8 mouse cellular contexts compared by ENCODE assay signal in the genomic region with DNA sequence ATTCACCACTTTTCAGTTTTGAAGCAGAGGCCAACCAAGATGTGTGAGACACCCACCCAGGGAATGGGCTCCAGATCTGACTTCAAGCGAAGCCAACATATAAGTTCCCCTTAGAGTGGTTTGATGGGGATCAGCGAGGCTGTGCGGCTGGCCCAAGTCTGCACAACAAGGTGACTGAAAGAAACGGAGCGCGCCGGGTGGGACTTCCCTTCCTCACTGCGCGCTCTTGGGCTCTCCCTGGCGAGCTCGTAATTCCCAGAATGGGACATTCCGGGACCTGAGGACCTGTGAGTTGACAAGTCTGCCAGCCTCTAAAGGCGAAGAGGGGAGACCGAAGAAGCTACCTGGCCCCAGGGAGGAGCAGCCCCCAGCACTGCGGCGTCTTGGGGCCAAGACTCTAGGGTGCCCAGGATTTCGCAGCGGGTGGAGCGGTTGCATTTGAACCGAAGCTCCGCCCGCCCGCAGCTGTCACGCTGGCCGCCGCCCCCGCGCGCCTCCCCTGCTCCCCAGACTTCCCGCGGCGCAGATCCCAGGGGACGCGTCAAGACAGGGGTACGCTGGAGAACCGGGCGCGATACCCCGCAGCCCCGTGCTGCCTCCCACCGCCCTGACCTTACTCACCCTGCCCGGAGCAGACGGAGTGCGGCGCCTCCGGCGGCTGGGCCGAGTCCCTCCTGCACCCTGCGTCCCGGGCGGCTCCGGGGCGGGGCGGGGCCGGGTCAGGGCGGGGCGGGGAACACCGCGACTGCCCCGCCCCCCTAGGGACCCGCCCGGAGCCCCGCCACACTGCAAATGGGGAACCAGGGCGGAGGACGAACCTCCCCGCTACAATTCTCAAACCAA. TPM values are rescaled to one million over a fixed set of nuclear protein-coding genes. Genes with fewer than 3 reads are reported as not detected.
DNase-seq lines count a peak whose midpoint lies in the region; ATAC-seq and TF ChIP-seq lines count a peak whose summit lies in the region.

A gene (minus strand): TSS at position 440 of the 843 bp plus-strand sequence.

- in situ Hi-C loops in ES-E14 (cut with MboI; ENCODE audit: low sequenced_read_pairs in 2 of 2, unreplicated experiment in 2 of 2): no loop called here

- peaks cover 57% of the 10 kb centered on the region for H3K27me3 ChIP-seq in hindbrain, embryonic 12.5 days
- peaks cover 75% of the 10 kb centered on the region for H3K27me3 ChIP-seq in midbrain, embryonic 10.5 days (ENCODE audit: low read depth, poor library complexity, severe bottlenecking)

- no peak within 1 kb of the TSS for H3K27ac ChIP-seq in ES-E14 (ENCODE audit: insufficient read depth, low read depth, low read length, poor library complexity, severe bottlenecking)
- H3K27ac ChIP-seq in hindbrain, embryonic 12.5 days: no peak within 1 kb of the TSS
- peak within 1 kb of the TSS; percentile 68 for H3K27ac ChIP-seq in midbrain, embryonic 10.5 days (replicated peaks)

- intact Hi-C loops in left cerebral cortex, postnatal 25 days (cut with DNase I): loop anchor here (5.0 kb wide), 1 partner anchor 47 kb away; no protein-coding TSS in a partner anchor

- peak within 1 kb of the TSS; percentile 97 for H3K4me2 ChIP-seq in hindbrain, embryonic 12.5 days (replicated peaks)

- H3K9me3 ChIP-seq in ES-E14 (ENCODE audit: control insufficient read depth, insufficient read depth, low read depth, low read length): no peaks in the 10 kb centered on the region
- H3K9me3 ChIP-seq in hindbrain, embryonic 12.5 days (replicated peaks): no peaks in the 10 kb centered on the region
- no peaks in the 10 kb centered on the region for H3K9me3 ChIP-seq in midbrain, embryonic 10.5 days (replicated peaks)

- peak within 1 kb of the TSS; percentile 56; the same call in 1 of the 2 replicates for H3K9ac ChIP-seq in ES-E14 (ENCODE audit: insufficient read depth, low read depth, low read length, poor library complexity, severe bottlenecking)
- H3K9ac ChIP-seq in hindbrain, embryonic 12.5 days: peak within 1 kb of the TSS; percentile 53

- 1% methylated on average over 66 of the region's 66 CpGs for WGBS in hindbrain, embryonic 12.5 days
- under 1% methylated on average over 66 of the region's 66 CpGs for WGBS in midbrain, embryonic 10.5 days

- no peak for DNase-seq in ES-E14 (ENCODE audit: low read depth, low spot score)
- DNase-seq in adrenal gland, postnatal 4 days (ENCODE audit: low spot score in 2 of 2): peak; percentile 54 to 67
- peak; percentile 66 to 74 for DNase-seq in frontal cortex, postnatal 36 days (ENCODE audit: low spot score in 2 of 2)
- DNase-seq in left cerebral cortex, postnatal 25 days (ENCODE audit: low spot score in 2 of 2): peak; percentile 43 to 66
- DNase-seq in midbrain, embryonic 10.5 days (ENCODE audit: low spot score): peak; percentile 49
- peak; percentile 45 to 47 for DNase-seq in right cerebral cortex, postnatal 36 days (ENCODE audit: low spot score in 2 of 2)
- DNase-seq in cerebellum, adult 11 months: no peak

- H3K4me1 ChIP-seq in ES-E14 (ENCODE audit: control insufficient read depth in 2 of 2, insufficient read depth in 2 of 2, low read length in 2 of 2, poor library complexity in 1 of 2): peaks cover 0 to 17% of the 10 kb centered on the region in 2 experiments; a peak in 2 of 4 replicates
- H3K4me1 ChIP-seq in hindbrain, embryonic 12.5 days: peaks cover 19% of the 10 kb centered on the region
- peaks cover 22% of the 10 kb centered on the region for H3K4me1 ChIP-seq in midbrain, embryonic 10.5 days

- no peaks in the 10 kb centered on the region for H3K36me3 ChIP-seq in ES-E14 (ENCODE audit: control insufficient read depth, insufficient read depth, low read length, poor library complexity, severe bottlenecking)
- no peaks in the 10 kb centered on the region for H3K36me3 ChIP-seq in hindbrain, embryonic 12.5 days
- H3K36me3 ChIP-seq in midbrain, embryonic 10.5 days: no peaks in the 10 kb centered on the region

- H3K4me3 ChIP-seq in ES-E14 (ENCODE audit: insufficient read depth in 1 of 2, low read depth in 1 of 2, low read length in 2 of 2, poor library complexity in 1 of 2, severe bottlenecking in 1 of 2): peak within 1 kb of the TSS; percentile 80 to 88
- peak within 1 kb of the TSS; percentile 56 for H3K4me3 ChIP-seq in hindbrain, embryonic 12.5 days
- H3K4me3 ChIP-seq in midbrain, embryonic 10.5 days: peak within 1 kb of the TSS; percentile 75

- peak; percentile 71 for ATAC-seq in hindbrain, embryonic 12.5 days (ENCODE audit: low FRiP score)

TF ChIP-seq in ES-E14, 5 proteins besides CTCF, POLR2A, EP300 and RAD21:
- TF ChIP-seq CHD2 (IDR thresholded peaks at IDR 0.05; ENCODE audit: low read depth, low read length) (no peak), ZC3H11A (IDR thresholded peaks at IDR 0.05; ENCODE audit: borderline replicate concordance, low read depth, low read length) (no peak), MAFK (IDR thresholded peaks at IDR 0.05; ENCODE audit: insufficient read depth, low read depth, low read length) (no peak), ZNF384 (IDR thresholded peaks at IDR 0.05; ENCODE audit: low read depth, low read length) (no peak), HCFC1 (IDR thresholded peaks at IDR 0.05; ENCODE audit: borderline replicate concordance, insufficient read depth, low read length) (no peak)

RNA-seq across cellular contexts. Expression of the gene that starts here (rescaled TPM):
- 1.5 and 2.4 TPM in 2 replicates for total RNA-seq in ES-E14 (2012; rRNA removed)
- total RNA-seq in adrenal gland, postnatal 4 days (2021): 10 to 100 TPM; 11.3 to 11.7 TPM
- 0.21 and 0.47 TPM in 2 replicates for polyA plus RNA-seq in hindbrain, embryonic 12.5 days (2016; fragmentation: Nextera tagmentation; extraction: Ambion mirVana)
- total RNA-seq in left cerebral cortex, postnatal 25 days (2021): 1 to 10 TPM in 1 of 2 experiments, under 1 TPM in 1; 0.98 to 1.3 TPM
- polyA plus RNA-seq in midbrain, embryonic 10.5 days (2016; fragmentation: Nextera tagmentation; extraction: Ambion mirVana): 0.10 and 0.14 TPM in 2 replicates

Comparison
In these comparisons a context has a peak if more than half of its experiments do, and no peak if none do; other contexts are left out.
1. Peak in ATAC-seq, H3K4me3 ChIP-seq, H3K9ac ChIP-seq and H3K4me2 ChIP-seq in hindbrain, embryonic 12.5 days; RNA of the gene not detected or under 1 TPM.
2. Peak in DNase-seq, H3K4me3 ChIP-seq and H3K27ac ChIP-seq in midbrain, embryonic 10.5 days; RNA of the gene not detected or under 1 TPM.
3. DNase-seq: peak in adrenal gland, postnatal 4 days (2 of 2), frontal cortex, postnatal 36 days (2 of 2), left cerebral cortex, postnatal 25 days (2 of 2) and right cerebral cortex, postnatal 36 days (2 of 2); none in ES-E14 (single experiment) and cerebellum, adult 11 months (single experiment).
4. Peak in every context shown above with its lines, with median percentiles within 50 percentile points of each other: H3K4me3 ChIP-seq.